Mouse (Mus musculus) activated CD4-positive, CD25-positive, alpha-beta regulatory T cell, adult 4 months (primary cell): ENCODE measurements around the gene Ggt5. TPM values are rescaled to one million over a fixed set of nuclear protein-coding genes. Genes with fewer than 3 reads are reported as not detected.
A peak's percentile ranks its signal among the peaks of the same experiment; 100 is the strongest.

ENCODE experiments used
- ATAC-seq: one replicate; pipeline ENCODE4 v1.8.0; 2017
- polyA plus RNA-seq, 2 experiments: library from polyadenylated mRNA; unstranded; fragments of 100-300 nt; shearing (Covaris generic); gene quantifications; one replicate each; pipeline ENCODE4 v1.2.1; 2017

The Ggt5 gene
- polyA plus RNA-seq, 2 experiments from 2014 or later: 0.15 to 0.64 TPM

GRCm38 (mm10) chr10:75657165-75657564 lies 68.0 kb downstream of the Ggt5 start:
- no peak for ATAC-seq

- no peak for ATAC-seq
These were observed 68.6 kb downstream of the Ggt5 start for GRCm38 (mm10) chr10:75657772-75658171.

GRCm38 (mm10) chr10:75661381-75661780 lies 72.2 kb downstream of the Ggt5 start:
- no peak for ATAC-seq

GRCm38 (mm10) chr10:75661876-75662275 lies 72.7 kb downstream of the Ggt5 start:
- no peak for ATAC-seq

- no peak for ATAC-seq
These were observed 73.4 kb downstream of the Ggt5 start for GRCm38 (mm10) chr10:75662575-75662974.

GRCm38 (mm10) chr10:75664673-75665270 lies 75.6 kb downstream of the Ggt5 start:
- no peak for ATAC-seq

GRCm38 (mm10) chr10:75666451-75667030 lies 77.4 kb downstream of the Ggt5 start:
- ATAC-seq: peak; percentile 11

Other genes starting within 250 kb of the Ggt5 start
- 1 to 10 TPM in 1 of 2 experiments, not detected in 1; 1.0 TPM for gene Upb1, start 188.2 kb upstream of the Ggt5 start, polyA plus RNA-seq
- 100 to 1,000 TPM; 133 to 205 TPM for gene Snrpd3, start 71.8 kb upstream of the Ggt5 start, polyA plus RNA-seq
- gene Gucd1, start 71.4 kb upstream of the Ggt5 start, polyA plus RNA-seq: 10 to 100 TPM; 11.7 to 17.0 TPM
- under 1 TPM; 0.45 to 0.65 TPM for gene Lrrc75b, start 29.0 kb upstream of the Ggt5 start, polyA plus RNA-seq
- gene Ggt1, start 27.7 kb upstream of the Ggt5 start, polyA plus RNA-seq: 1 to 10 TPM; 2.1 to 3.1 TPM
- gene Susd2, start 54.7 kb downstream of the Ggt5 start, polyA plus RNA-seq: 10 to 100 TPM in 1 of 2 experiments, 1 to 10 TPM in 1; 6.2 to 12.5 TPM
- 10 to 100 TPM; 22.0 to 22.3 TPM for gene Cabin1, start 175.0 kb downstream of the Ggt5 start, polyA plus RNA-seq
- 100 to 1,000 TPM in 1 of 2 experiments, 10 to 100 TPM in 1; 78.9 to 104 TPM for gene Ddt, start 184.1 kb downstream of the Ggt5 start, polyA plus RNA-seq
- not detected for gene Gm20441, start 191.6 kb downstream of the Ggt5 start, polyA plus RNA-seq
- gene Gstt3, start 192.1 kb downstream of the Ggt5 start, polyA plus RNA-seq: 1 to 10 TPM; 3.3 to 6.1 TPM
- 1 to 10 TPM in 1 of 2 experiments, not detected in 1; 1.2 TPM for gene Gstt1, start 209.2 kb downstream of the Ggt5 start, polyA plus RNA-seq
- under 1 TPM in 1 of 2 experiments, not detected in 1; 0.48 TPM for gene Gstt4, start 233.2 kb downstream of the Ggt5 start, polyA plus RNA-seq
- gene Gstt2, start 248.1 kb downstream of the Ggt5 start, polyA plus RNA-seq: 10 to 100 TPM; 58.5 to 64.1 TPM